Mouse (Mus musculus): ENCODE measurements around the gene Sema4a. TPM values are rescaled to one million over a fixed set of nuclear protein-coding genes. Genes with fewer than 3 reads are reported as not detected.

Gene Sema4a
- polyA plus RNA-seq, 1 experiment from 2014 or later, result 30.9 TPM

- H3K4me1 ChIP-seq (replicated peaks), result peaks cover 12% of the 10 kb centered on the region
- 59% methylated on average over 4 of the region's 4 CpGs for WGBS
- H3K9ac ChIP-seq, result no peak overlapping the region
- peaks cover 32% of the 10 kb centered on the region for H3K36me3 ChIP-seq
- 0 out of 2 replicates have a peak overlapping the region, but pooled peaks have one; percentile 22 for H3K4me2 ChIP-seq (replicated peaks)
- ATAC-seq, result peak; percentile 64; the same call in 1 of the 2 replicates
- no peaks in the 10 kb centered on the region for H3K9me3 ChIP-seq
- no peak overlapping the region for H3K27ac ChIP-seq
- no peak overlapping the region for H3K4me3 ChIP-seq (replicated peaks)
- no peaks in the 10 kb centered on the region for H3K27me3 ChIP-seq (replicated peaks)
Observed at GRCm38 (mm10) chr3:88415668-88416067, 45.3 kb downstream of the Sema4a start.

- Histone ChIP-seq H3K36me3 (peaks cover 12% of the 10 kb centered on the region; the same call in 1 of the 2 replicates), H3K9ac (no peak overlapping the region), H3K4me1 (replicated peaks) (peaks cover 28% of the 10 kb centered on the region), H3K27ac (no peak overlapping the region), H3K9me3 (no peaks in the 10 kb centered on the region), H3K4me3 (replicated peaks) (no peak overlapping the region), H3K4me2 (replicated peaks) (no peak overlapping the region), H3K27me3 (replicated peaks) (no peaks in the 10 kb centered on the region)
- ATAC-seq, result no peak
- WGBS, result 86% methylated on average over 11 of the region's 11 CpGs
Observed at GRCm38 (mm10) chr3:88412636-88413035, 48.3 kb downstream of the Sema4a start.

GRCm38 (mm10) chr3:88411681-88412080, 49.3 kb downstream of the Sema4a start:
- Histone ChIP-seq H3K4me1 (replicated peaks) (peaks cover 28% of the 10 kb centered on the region), H3K9ac (no peak overlapping the region), H3K9me3 (no peaks in the 10 kb centered on the region), H3K27me3 (replicated peaks) (no peaks in the 10 kb centered on the region), H3K4me2 (replicated peaks) (no peak overlapping the region), H3K36me3 (peaks cover 8% of the 10 kb centered on the region; the same call in 1 of the 2 replicates), H3K27ac (no peak overlapping the region), H3K4me3 (replicated peaks) (no peak overlapping the region)
- 81% methylated on average over 4 of the region's 4 CpGs for WGBS
- no peak for ATAC-seq

GRCm38 (mm10) chr3:88410645-88411031, 50.3 kb downstream of the Sema4a start:
- 15% methylated on average over 7 of the region's 7 CpGs for WGBS
- no peaks in the 10 kb centered on the region for H3K9me3 ChIP-seq
- peak overlapping the region; percentile 68 for H3K4me3 ChIP-seq (replicated peaks)
- peak overlapping the region; percentile 97 for H3K27ac ChIP-seq
- 0 out of 2 replicates have a peak, but pooled peaks cover 8% of the 10 kb centered on the region for H3K36me3 ChIP-seq
- H3K4me1 ChIP-seq (replicated peaks), result peaks cover 23% of the 10 kb centered on the region
- H3K9ac ChIP-seq, result peak overlapping the region; percentile 24; the same call in 1 of the 2 replicates
- H3K4me2 ChIP-seq (replicated peaks), result peak overlapping the region; percentile 83
- no peaks in the 10 kb centered on the region for H3K27me3 ChIP-seq (replicated peaks)
- peak; percentile 11; the same call in 1 of the 2 replicates for ATAC-seq

GRCm38 (mm10) chr3:88409741-88410644, 51.0 kb downstream of the Sema4a start, which contains the start of gene Pmf1:
Gene Pmf1, minus strand, starts transcription at chr3:88410331.
- Histone ChIP-seq H3K9me3 (no peaks in the 10 kb centered on the region), H3K27me3 (replicated peaks) (no peaks in the 10 kb centered on the region), H3K4me3 (replicated peaks) (peak within 1 kb of the TSS; percentile 68), H3K9ac (peak within 1 kb of the TSS; percentile 93), H3K4me2 (replicated peaks) (peak within 1 kb of the TSS; percentile 83), H3K27ac (peak within 1 kb of the TSS; percentile 97), H3K4me1 (replicated peaks) (peaks cover 23% of the 10 kb centered on the region), H3K36me3 (0 out of 2 replicates have a peak, but pooled peaks cover 8% of the 10 kb centered on the region)
- WGBS, result under 1% methylated on average over 54 of the region's 54 CpGs
- peak; percentile 95 for ATAC-seq

GRCm38 (mm10) chr3:88408953-88409352, 52.0 kb downstream of the Sema4a start:
- no peak for ATAC-seq
- Histone ChIP-seq H3K4me2 (replicated peaks) (peak overlapping the region; percentile 83), H3K4me1 (replicated peaks) (peaks cover 23% of the 10 kb centered on the region), H3K27ac (peak overlapping the region; percentile 97; the same call in 1 of the 2 replicates), H3K9me3 (no peaks in the 10 kb centered on the region), H3K9ac (peak overlapping the region; percentile 93), H3K36me3 (0 out of 2 replicates have a peak, but pooled peaks cover 8% of the 10 kb centered on the region), H3K27me3 (replicated peaks) (no peaks in the 10 kb centered on the region), H3K4me3 (replicated peaks) (peak overlapping the region; percentile 68)
- WGBS, result 63% methylated on average over 5 of the region's 5 CpGs

GRCm38 (mm10) chr3:88407529-88407928, 53.5 kb downstream of the Sema4a start:
- Histone ChIP-seq H3K36me3 (0 out of 2 replicates have a peak, but pooled peaks cover 3% of the 10 kb centered on the region), H3K4me1 (replicated peaks) (peaks cover 23% of the 10 kb centered on the region), H3K4me2 (replicated peaks) (no peak overlapping the region), H3K27me3 (replicated peaks) (no peaks in the 10 kb centered on the region), H3K9ac (no peak overlapping the region), H3K4me3 (replicated peaks) (no peak overlapping the region), H3K9me3 (no peaks in the 10 kb centered on the region), H3K27ac (no peak overlapping the region)
- WGBS, result 47% methylated on average over 7 of the region's 7 CpGs
- ATAC-seq, result no peak

- no peak overlapping the region for H3K4me2 ChIP-seq (replicated peaks)
- H3K27ac ChIP-seq, result no peak overlapping the region
- WGBS, result 0% methylated on average over 2 of the region's 2 CpGs
- no peak for ATAC-seq
- no peak overlapping the region for H3K4me3 ChIP-seq (replicated peaks)
- peaks cover 23% of the 10 kb centered on the region for H3K4me1 ChIP-seq (replicated peaks)
- no peaks in the 10 kb centered on the region for H3K27me3 ChIP-seq (replicated peaks)
- no peaks in the 10 kb centered on the region for H3K36me3 ChIP-seq
- no peaks in the 10 kb centered on the region for H3K9me3 ChIP-seq
- H3K9ac ChIP-seq, result no peak overlapping the region
Observed at GRCm38 (mm10) chr3:88407090-88407489, 53.9 kb downstream of the Sema4a start.

GRCm38 (mm10) chr3:88403522-88404230, 57.3 kb downstream of the Sema4a start:
- Histone ChIP-seq H3K4me3 (replicated peaks) (no peak overlapping the region), H3K9me3 (no peaks in the 10 kb centered on the region), H3K27me3 (replicated peaks) (no peaks in the 10 kb centered on the region), H3K4me1 (replicated peaks) (peaks cover 6% of the 10 kb centered on the region), H3K27ac (no peak overlapping the region), H3K4me2 (replicated peaks) (no peak overlapping the region), H3K9ac (no peak overlapping the region), H3K36me3 (peaks cover 3% of the 10 kb centered on the region; the same call in 1 of the 2 replicates)
- no peak for ATAC-seq
- 88% methylated on average over 10 of the region's 10 CpGs for WGBS

GRCm38 (mm10) chr3:88398666-88399065, 62.3 kb downstream of the Sema4a start:
- 75% methylated on average over 2 of the region's 2 CpGs for WGBS
- H3K9me3 ChIP-seq, result no peaks in the 10 kb centered on the region
- ATAC-seq, result 0 out of 2 replicates have a peak, but pooled peaks have one; percentile 47

GRCm38 (mm10) chr3:88395742-88396141, 65.2 kb downstream of the Sema4a start:
- Histone ChIP-seq H3K36me3 (peaks cover 20% of the 10 kb centered on the region), H3K4me2 (replicated peaks) (no peak overlapping the region), H3K27ac (no peak overlapping the region), H3K27me3 (replicated peaks) (no peaks in the 10 kb centered on the region), H3K9ac (no peak overlapping the region), H3K4me1 (replicated peaks) (no peaks in the 10 kb centered on the region), H3K9me3 (no peaks in the 10 kb centered on the region), H3K4me3 (replicated peaks) (no peak overlapping the region)
- no peak for ATAC-seq
- 88% methylated on average over 8 of the region's 8 CpGs for WGBS

More at GRCm38 (mm10) chr3:88398666-88399065, 62.3 kb downstream of the Sema4a start:
- Histone ChIP-seq H3K27me3 (replicated peaks) (no peaks in the 10 kb centered on the region), H3K27ac (no peak overlapping the region), H3K4me2 (replicated peaks) (no peak overlapping the region), H3K4me1 (replicated peaks) (no peaks in the 10 kb centered on the region), H3K9ac (no peak overlapping the region), H3K4me3 (replicated peaks) (no peak overlapping the region), H3K36me3 (peaks cover 20% of the 10 kb centered on the region)

- H3K4me2 ChIP-seq (replicated peaks), result no peak overlapping the region
- H3K4me3 ChIP-seq (replicated peaks), result no peak overlapping the region
- H3K36me3 ChIP-seq, result peaks cover 20% of the 10 kb centered on the region
- 93% methylated on average over 6 of the region's 6 CpGs for WGBS
- H3K27ac ChIP-seq, result no peak overlapping the region
- H3K9ac ChIP-seq, result no peak overlapping the region
- H3K27me3 ChIP-seq (replicated peaks), result no peaks in the 10 kb centered on the region
- no peak for ATAC-seq
- H3K9me3 ChIP-seq, result no peaks in the 10 kb centered on the region
- H3K4me1 ChIP-seq (replicated peaks), result no peaks in the 10 kb centered on the region
Observed at GRCm38 (mm10) chr3:88395288-88395687, 65.7 kb downstream of the Sema4a start.

Measured in intestine, embryonic 15.5 days (tissue).